Mouse (Mus musculus) heart, embryonic 14.5 days (tissue): ENCODE data around the gene Rnf43. TPM values are rescaled to one million over a fixed set of nuclear protein-coding genes. Genes with fewer than 3 reads are reported as not detected.

Experiments used
- ATAC-seq: fragments of 200-750 bp; cut with Nextera tagmentation; 2 replicates; pipeline ENCODE4 v1.8.0; 2017; ENCODE audit warnings: low read depth, moderate TSS enrichment; ENCODE audit not compliant: insufficient number of reproducible peaks, insufficient read depth, low FRiP score
- H3K27ac ChIP-seq, 2 experiments: fragments of 200-500 bp in 1 of 2; fragments of 300-500 bp in 1 of 2; sonication (generic) in 1 of 2; replicated peaks in 1 of 2; 2 replicates each; pipeline ENCODE4 v1.5.1; 2012 to 2014; ENCODE audit warnings: low read depth in 2 of 2, low read length in 2 of 2, control low read depth in 1 of 2, mild to moderate bottlenecking in 1 of 2, mixed read lengths in 1 of 2; ENCODE audit not compliant: control insufficient read depth in 1 of 2, insufficient read depth in 1 of 2
- H3K27me3 ChIP-seq: fragments of 300-500 bp; sonication (generic); 2 replicates; pipeline ENCODE4 v1.6.1; 2014; ENCODE audit warnings: mild to moderate bottlenecking, low read length, control low read depth; ENCODE audit not compliant: control insufficient read depth, insufficient read depth
- H3K36me3 ChIP-seq: fragments of 300-500 bp; sonication (generic); 2 replicates; pipeline ENCODE4 v1.6.1; 2014; ENCODE audit warnings: mild to moderate bottlenecking, control low read depth, low read length, mixed read lengths; ENCODE audit not compliant: control insufficient read depth, insufficient read depth
- H3K4me1 ChIP-seq, 2 experiments: fragments of 200-500 bp in 1 of 2; fragments of 300-500 bp in 1 of 2; sonication (generic) in 1 of 2; 2 replicates each; pipeline ENCODE4 v1.6.1; 2012 to 2014; ENCODE audit warnings: low read length in 2 of 2, control low read depth in 1 of 2, mixed read lengths in 1 of 2; ENCODE audit not compliant: control insufficient read depth in 2 of 2, insufficient read depth in 2 of 2
- H3K4me2 ChIP-seq: fragments of 300-500 bp; sonication (generic); 2 replicates; pipeline ENCODE4 v1.6.1; 2014; ENCODE audit warnings: mild to moderate bottlenecking, low read length
- H3K4me3 ChIP-seq, 2 experiments: fragments of 200-500 bp in 1 of 2; fragments of 300-500 bp in 1 of 2; sonication (generic) in 1 of 2; 2 replicates each; pipeline ENCODE4 v1.5.1; 2012 to 2014; ENCODE audit warnings: low read length in 2 of 2, mild to moderate bottlenecking in 2 of 2, control low read depth in 1 of 2, low read depth in 1 of 2, moderate library complexity in 1 of 2; ENCODE audit not compliant: control insufficient read depth in 1 of 2, insufficient read depth in 1 of 2
- H3K9ac ChIP-seq: fragments of 300-500 bp; sonication (generic); 2 replicates; pipeline ENCODE4 v1.6.1; 2014; ENCODE audit warnings: mild to moderate bottlenecking, low read length
- H3K9me3 ChIP-seq: fragments of 300-500 bp; sonication (generic); 2 replicates; pipeline ENCODE4 v1.6.1; 2016; ENCODE audit warnings: low read length, control low read depth; ENCODE audit not compliant: control insufficient read depth
- WGBS: fragments of 180-500 bp; shearing (Covaris S2); extraction: QIAGEN DNeasy Blood & Tissue Kit; methylation state at CpG from one replicate; pipeline ENCODE4 v1.1.7; 2014; 5-methylcytosine and 5-hydroxymethylcytosine counted together
- polyA plus RNA-seq: library from polyadenylated mRNA; unstranded; fragments of >200 nt; fragmentation: Nextera tagmentation; extraction: Ambion mirVana; gene quantifications from 2 replicates; pipeline ENCODE4 v1.2.1, GENCODE M21; 2014

Gene Rnf43
- polyA plus RNA-seq, 1 experiment from 2014 or later, result 0.47 TPM

- Histone ChIP-seq H3K4me2 (no peak overlapping the region), H3K4me1 (peaks cover 0 to 4% of the 10 kb centered on the region in 2 experiments; a peak in 2 of 4 replicates), H3K9me3 (no peaks in the 10 kb centered on the region), H3K4me3 (no peak overlapping the region), H3K27me3 (peaks cover 10% of the 10 kb centered on the region), H3K36me3 (no peaks in the 10 kb centered on the region), H3K27ac (no peak overlapping the region), H3K9ac (no peak overlapping the region)
- 77% methylated on average over 6 of the region's 6 CpGs for WGBS
- no peak for ATAC-seq
Measured at GRCm38 (mm10) chr11:87665224-87665623, 2.7 kb downstream of the Rnf43 start.

- H3K4me3 ChIP-seq, result no peak overlapping the region
- no peak for ATAC-seq
- WGBS, result 74% methylated on average over 2 of the region's 2 CpGs
- no peaks in the 10 kb centered on the region for H3K9me3 ChIP-seq
- H3K4me2 ChIP-seq, result no peak overlapping the region
- no peaks in the 10 kb centered on the region for H3K36me3 ChIP-seq
- H3K27me3 ChIP-seq, result peaks cover 10% of the 10 kb centered on the region
- H3K4me1 ChIP-seq, result peaks cover 0 to 4% of the 10 kb centered on the region in 2 experiments; a peak in 2 of 4 replicates
- H3K9ac ChIP-seq, result no peak overlapping the region
- no peak overlapping the region for H3K27ac ChIP-seq
Measured at GRCm38 (mm10) chr11:87665658-87666057, 3.1 kb downstream of the Rnf43 start.

GRCm38 (mm10) chr11:87666256-87667035 is 3.9 kb downstream of the Rnf43 start:
- peaks cover 0 to 4% of the 10 kb centered on the region in 2 experiments; a peak in 2 of 4 replicates for H3K4me1 ChIP-seq
- no peak for ATAC-seq
- no peak overlapping the region for H3K4me2 ChIP-seq
- 70% methylated on average over 12 of the region's 12 CpGs for WGBS
- no peaks in the 10 kb centered on the region for H3K36me3 ChIP-seq
- peaks cover 10% of the 10 kb centered on the region for H3K27me3 ChIP-seq
- H3K9me3 ChIP-seq, result no peaks in the 10 kb centered on the region
- H3K4me3 ChIP-seq, result no peak overlapping the region
- H3K9ac ChIP-seq, result no peak overlapping the region
- H3K27ac ChIP-seq, result no peak overlapping the region

GRCm38 (mm10) chr11:87667107-87668090 is 4.9 kb downstream of the Rnf43 start:
- no peak overlapping the region for H3K4me3 ChIP-seq
- no peak overlapping the region for H3K27ac ChIP-seq
- ATAC-seq, result no peak
- H3K9ac ChIP-seq, result no peak overlapping the region
- no peaks in the 10 kb centered on the region for H3K9me3 ChIP-seq
- H3K36me3 ChIP-seq, result no peaks in the 10 kb centered on the region
- H3K27me3 ChIP-seq, result peaks cover 10% of the 10 kb centered on the region
- H3K4me2 ChIP-seq, result no peak overlapping the region
- WGBS, result 64% methylated on average over 4 of the region's 4 CpGs
- peaks cover 0 to 4% of the 10 kb centered on the region in 2 experiments; a peak in 2 of 4 replicates for H3K4me1 ChIP-seq

GRCm38 (mm10) chr11:87673282-87673681 is 10.8 kb downstream of the Rnf43 start:
- H3K27me3 ChIP-seq, result no peaks in the 10 kb centered on the region
- H3K4me3 ChIP-seq, result no peak overlapping the region
- H3K9ac ChIP-seq, result no peak overlapping the region
- 83% methylated on average over 1 of the region's 1 CpGs for WGBS
- no peaks in the 10 kb centered on the region for H3K36me3 ChIP-seq
- no peaks in the 10 kb centered on the region for H3K4me1 ChIP-seq
- no peak overlapping the region for H3K4me2 ChIP-seq
- no peak overlapping the region for H3K27ac ChIP-seq
- no peak for ATAC-seq
- no peaks in the 10 kb centered on the region for H3K9me3 ChIP-seq

GRCm38 (mm10) chr11:87675606-87676005 is 13.1 kb downstream of the Rnf43 start:
- Histone ChIP-seq H3K9me3 (no peaks in the 10 kb centered on the region), H3K9ac (no peak overlapping the region), H3K36me3 (no peaks in the 10 kb centered on the region), H3K4me3 (no peak overlapping the region), H3K4me1 (no peaks in the 10 kb centered on the region), H3K27ac (no peak overlapping the region), H3K4me2 (no peak overlapping the region), H3K27me3 (no peaks in the 10 kb centered on the region)
- ATAC-seq, result no peak
- 80% methylated on average over 6 of the region's 6 CpGs for WGBS

- Histone ChIP-seq H3K4me3 (no peak overlapping the region), H3K27me3 (no peaks in the 10 kb centered on the region), H3K9me3 (no peaks in the 10 kb centered on the region), H3K36me3 (no peaks in the 10 kb centered on the region), H3K4me2 (no peak overlapping the region), H3K9ac (no peak overlapping the region), H3K27ac (no peak overlapping the region), H3K4me1 (peaks cover 0 to under 1% of the 10 kb centered on the region in 2 experiments; a peak in 1 of 4 replicates)
- ATAC-seq, result no peak
- 54% methylated on average over 5 of the region's 5 CpGs for WGBS
Measured at GRCm38 (mm10) chr11:87677756-87678155, 15.2 kb downstream of the Rnf43 start.
